Mouse (Mus musculus): ENCODE data around the gene Ptpn9.

GRCm38 (mm10) chr9:57013756-57014155 lies 19.0 kb downstream of the Ptpn9 start:
- TF ChIP-seq CTCF (conservative IDR thresholded peaks at IDR 0.05; ENCODE audit: insufficient read depth, insufficient read length, low read depth, low read length) (no peak), POLR2A (IDR thresholded peaks at IDR 0.05; ENCODE audit: low read depth, low read length) (no peak)

Data from kidney, adult 2 months (tissue).